Mouse (Mus musculus) small intestine, adult 10 weeks (tissue): ENCODE measurements around the gene Neurl1b. TPM values are rescaled to one million over a fixed set of nuclear protein-coding genes. Genes with fewer than 3 reads are reported as not detected.

ENCODE experiments used
- polyA plus RNA-seq: library from polyadenylated mRNA; stranded (reverse); fragments of 350-450 nt; fragmentation: Illumina TruSeq; extraction: RNeasy Lipid Tissue Mini Kit (QIAGEN cat#74804); gene quantifications from one replicate; pipeline ENCODE4 v1.2.3, GENCODE M21; 2014; ENCODE audit warnings: low replicate concordance

Gene Neurl1b
- polyA plus RNA-seq = 1.2 TPM

DNA sequence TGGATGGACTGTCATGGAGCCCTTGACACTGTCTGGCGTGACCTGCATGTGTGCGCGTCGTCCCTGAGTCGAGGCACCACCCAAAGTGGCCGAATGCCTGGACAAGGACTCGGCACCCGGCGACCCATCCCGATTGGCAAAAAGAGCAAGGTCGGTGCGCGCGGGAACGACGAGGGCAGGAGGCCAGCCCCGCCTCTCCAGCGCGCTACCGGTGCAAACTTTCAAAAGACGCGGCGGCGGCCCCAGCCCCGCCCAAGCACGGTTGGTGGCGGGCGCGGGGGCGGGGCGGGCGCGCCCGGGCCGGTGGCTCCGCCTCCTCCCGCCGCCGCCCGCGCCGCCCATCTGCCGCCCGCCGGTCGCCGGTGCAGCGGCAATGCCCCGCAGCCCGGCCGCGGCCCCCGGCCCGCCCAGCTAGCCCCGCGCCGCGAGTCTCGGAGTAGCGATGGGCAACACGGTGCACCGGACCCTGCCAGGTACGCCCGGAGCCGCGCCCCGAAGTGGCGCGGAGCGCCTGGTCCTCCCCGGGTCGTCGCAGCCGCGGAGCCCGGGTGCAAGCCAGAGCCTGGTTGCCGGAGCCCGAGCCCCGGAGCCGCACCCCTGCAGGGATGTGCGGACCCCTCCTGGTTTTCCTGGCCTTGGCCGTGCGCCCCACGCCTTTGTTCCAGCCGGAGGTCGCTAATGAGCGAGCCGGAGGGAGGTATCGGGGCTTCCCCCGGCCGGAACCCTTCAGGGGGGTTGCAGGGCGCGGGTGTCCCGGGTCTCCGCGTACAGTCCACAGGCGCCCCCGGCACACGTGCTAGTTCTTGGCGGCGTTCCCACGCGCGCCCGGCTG is at the start of gene Neurl1b:
Gene Neurl1b, plus strand, starts transcription at position 307 of the 832 bp plus-strand sequence.

Other genes with a start within 250 kb of the Neurl1b start
- 0.26 TPM for gene Pdia2, start 215.7 kb upstream of the Neurl1b start, polyA plus RNA-seq
- gene Rgs11, start 211.9 kb upstream of the Neurl1b start, polyA plus RNA-seq = not detected
- not detected for gene Arhgdig, start 207.0 kb upstream of the Neurl1b start, polyA plus RNA-seq
- gene Fam234a, start 170.6 kb upstream of the Neurl1b start, polyA plus RNA-seq = 81.2 TPM
- 62.6 TPM for gene Luc7l, start 161.9 kb upstream of the Neurl1b start, polyA plus RNA-seq
- gene Ergic1, start 146.7 kb downstream of the Neurl1b start, polyA plus RNA-seq = 19.3 TPM
- 15.2 TPM for gene Dusp1, start 147.3 kb downstream of the Neurl1b start, polyA plus RNA-seq
- 46.3 TPM for gene Atp6v0e, start 248.4 kb downstream of the Neurl1b start, polyA plus RNA-seq